ENCODE assay signal across 8 mouse cellular contexts in the genomic region with DNA sequence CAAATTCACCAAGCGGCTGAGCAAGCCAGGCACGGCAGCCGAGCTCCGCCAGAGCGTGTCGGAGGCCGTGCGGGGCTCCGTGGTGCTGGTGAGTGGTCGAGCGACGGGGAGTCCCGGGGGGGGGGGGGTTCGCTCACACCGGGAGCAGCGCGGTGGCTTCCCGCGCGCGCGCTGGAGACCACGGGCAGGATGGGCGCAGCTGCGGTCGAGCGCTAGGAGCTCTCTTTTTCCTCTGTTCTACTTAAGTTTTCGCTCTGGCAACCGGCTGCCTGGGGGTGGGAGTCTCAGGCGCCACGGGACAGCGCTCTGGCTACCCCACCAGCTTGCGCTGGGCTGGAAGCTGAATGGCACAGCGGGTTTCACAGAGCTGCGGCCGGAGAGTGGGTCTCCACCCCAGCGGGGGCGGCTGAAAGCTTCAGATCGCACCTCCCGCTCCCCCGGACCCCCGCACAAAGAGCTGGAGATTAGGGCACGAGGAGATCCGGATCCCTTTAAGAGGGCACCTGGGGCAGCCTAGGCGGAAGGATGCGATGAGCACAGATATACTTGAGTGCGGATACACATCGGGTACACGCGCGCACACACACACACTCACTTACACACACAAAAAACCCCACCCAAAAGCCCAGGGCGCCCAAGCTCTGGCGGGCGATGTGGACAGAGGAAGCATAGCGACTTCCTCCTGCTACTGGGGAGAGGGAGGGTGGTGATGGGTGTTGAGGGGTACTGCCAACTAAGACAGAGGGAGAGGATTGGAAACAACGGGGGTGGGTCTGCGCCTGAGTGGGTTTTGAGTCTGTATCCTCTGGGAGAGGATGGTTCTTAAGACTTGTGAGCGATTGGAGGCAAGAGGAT. TPM values are rescaled to one million over a fixed set of nuclear protein-coding genes. Genes with fewer than 3 reads are reported as not detected.
DNase-seq lines count a peak whose midpoint lies in the region; ATAC-seq and TF ChIP-seq lines count a peak whose summit lies in the region.

No protein-coding gene starts in this region.

- no peaks in the 10 kb centered on the region for H3K36me3 ChIP-seq in forebrain, embryonic 14.5 days (ENCODE audit: control insufficient read depth, insufficient read depth, low read length)
- no peaks in the 10 kb centered on the region for H3K36me3 ChIP-seq in hindbrain, embryonic 15.5 days
- no peaks in the 10 kb centered on the region for H3K36me3 ChIP-seq in limb, embryonic 14.5 days (ENCODE audit: control insufficient read depth, insufficient read depth, low read length)
- no peaks in the 10 kb centered on the region for H3K36me3 ChIP-seq in midbrain, embryonic 13.5 days

- peak overlapping the region; percentile 74 for H3K9ac ChIP-seq in forebrain, embryonic 14.5 days (ENCODE audit: low read length)
- peak overlapping the region; percentile 55 for H3K9ac ChIP-seq in hindbrain, embryonic 15.5 days
- H3K9ac ChIP-seq in limb, embryonic 14.5 days (ENCODE audit: low read depth, low read length, severe bottlenecking): peak overlapping the region; percentile 68
- peak overlapping the region; percentile 69 for H3K9ac ChIP-seq in midbrain, embryonic 13.5 days (replicated peaks)

- peak overlapping the region; percentile 52 for H3K4me2 ChIP-seq in forebrain, embryonic 14.5 days (ENCODE audit: low read length)
- H3K4me2 ChIP-seq in hindbrain, embryonic 15.5 days: peak overlapping the region; percentile 63
- H3K4me2 ChIP-seq in limb, embryonic 14.5 days (replicated peaks; ENCODE audit: low read depth, low read length, severe bottlenecking): peak overlapping the region; percentile 59
- H3K4me2 ChIP-seq in midbrain, embryonic 13.5 days (replicated peaks): peak overlapping the region; percentile 60

- H3K27ac ChIP-seq in brown adipose tissue, adult 24 weeks (replicated peaks; ENCODE audit: low read depth, low read length): peak overlapping the region; percentile 11
- H3K27ac ChIP-seq in forebrain, embryonic 14.5 days (ENCODE audit: low read depth, low read length): peak overlapping the region; percentile 78
- H3K27ac ChIP-seq in hindbrain, embryonic 15.5 days (replicated peaks): peak overlapping the region; percentile 81
- H3K27ac ChIP-seq in limb, embryonic 14.5 days (replicated peaks; ENCODE audit: low read depth, low read length): no peak overlapping the region; the same call in 1 of the 2 replicates
- peak overlapping the region; percentile 84 for H3K27ac ChIP-seq in midbrain, embryonic 13.5 days

- 31% methylated on average over 46 of the region's 58 CpGs for WGBS in forebrain, embryonic 14.5 days
- 12% methylated on average over 43 of the region's 58 CpGs for WGBS in hindbrain, embryonic 15.5 days
- WGBS in limb, embryonic 14.5 days: 12% methylated on average over 27 of the region's 58 CpGs
- 24% methylated on average over 52 of the region's 58 CpGs for WGBS in midbrain, embryonic 13.5 days

- H3K4me1 ChIP-seq in brown adipose tissue, adult 24 weeks (ENCODE audit: control insufficient read depth, insufficient read depth, insufficient read length, low read length): no peaks in the 10 kb centered on the region
- no peaks in the 10 kb centered on the region for H3K4me1 ChIP-seq in forebrain, embryonic 14.5 days (ENCODE audit: control insufficient read depth, insufficient read depth, low read length)
- H3K4me1 ChIP-seq in hindbrain, embryonic 15.5 days (replicated peaks): peaks cover 4% of the 10 kb centered on the region; the same call in 1 of the 2 replicates
- H3K4me1 ChIP-seq in limb, embryonic 14.5 days (ENCODE audit: control insufficient read depth, insufficient read depth, low read length): no peaks in the 10 kb centered on the region
- peaks cover 13% of the 10 kb centered on the region; the same call in 1 of the 2 replicates for H3K4me1 ChIP-seq in midbrain, embryonic 13.5 days (replicated peaks)

- peak; percentile 49 for ATAC-seq in forebrain, embryonic 14.5 days
- peak; percentile 78 for ATAC-seq in hindbrain, embryonic 15.5 days (ENCODE audit: low FRiP score, low read depth)
- peak; percentile 54 for ATAC-seq in limb, embryonic 14.5 days (ENCODE audit: low FRiP score, low read depth)
- peak; percentile 70 for ATAC-seq in midbrain, embryonic 13.5 days

- TF ChIP-seq POLR2A in limb, embryonic 14.5 days (IDR thresholded peaks at IDR 0.05; ENCODE audit: borderline replicate concordance, extremely low read depth, insufficient read depth, insufficient read length): no peak

- H3K27me3 ChIP-seq in forebrain, embryonic 14.5 days (replicated peaks; ENCODE audit: control insufficient read depth, insufficient read depth, low read length): no peaks in the 10 kb centered on the region
- H3K27me3 ChIP-seq in hindbrain, embryonic 15.5 days: no peaks in the 10 kb centered on the region
- H3K27me3 ChIP-seq in limb, embryonic 14.5 days (ENCODE audit: control insufficient read depth, insufficient read depth, low read length): no peaks in the 10 kb centered on the region
- no peaks in the 10 kb centered on the region for H3K27me3 ChIP-seq in midbrain, embryonic 13.5 days

- DNase-seq in gastrocnemius, postnatal 10 days: peak; percentile 13
- DNase-seq in gastrocnemius, adult 8-10 months (ENCODE audit: low spot score in 2 of 2): no peak
- peak; percentile 40 for DNase-seq in forebrain, embryonic 14.5 days (ENCODE audit: low spot score)
- DNase-seq in limb, embryonic 14.5 days (ENCODE audit: low spot score): no peak
- DNase-seq in spleen, postnatal 14 days (ENCODE audit: low spot score in 2 of 2): peak; percentile 10 to 31

- H3K9me3 ChIP-seq in forebrain, embryonic 14.5 days (replicated peaks; ENCODE audit: control insufficient read depth, low read length): no peaks in the 10 kb centered on the region
- no peaks in the 10 kb centered on the region for H3K9me3 ChIP-seq in hindbrain, embryonic 15.5 days
- no peaks in the 10 kb centered on the region for H3K9me3 ChIP-seq in limb, embryonic 14.5 days (ENCODE audit: control insufficient read depth, low read length)
- no peaks in the 10 kb centered on the region for H3K9me3 ChIP-seq in midbrain, embryonic 13.5 days

- peak overlapping the region; percentile 65 for H3K4me3 ChIP-seq in brown adipose tissue, adult 24 weeks (ENCODE audit: insufficient read depth, low read depth, low read length)
- H3K4me3 ChIP-seq in forebrain, embryonic 14.5 days (ENCODE audit: low read depth, low read length): peak overlapping the region; percentile 54
- peak overlapping the region; percentile 63 for H3K4me3 ChIP-seq in hindbrain, embryonic 15.5 days
- peak overlapping the region; percentile 54 for H3K4me3 ChIP-seq in limb, embryonic 14.5 days (replicated peaks; ENCODE audit: low read length)
- peak overlapping the region; percentile 59 for H3K4me3 ChIP-seq in midbrain, embryonic 13.5 days (replicated peaks)

RNA-seq across cellular contexts. Expression of a gene that starts 0.5 kb away (rescaled TPM):
- total RNA-seq in gastrocnemius, postnatal 10 days (2021): 10 to 100 TPM in 1 of 2 experiments, 1 to 10 TPM in 1; 10.0 to 12.9 TPM
- total RNA-seq in gastrocnemius, adult 8-10 months (2022): 1 to 10 TPM; 1.5 to 3.2 (median 2.3) TPM
- polyA plus RNA-seq in brown adipose tissue, adult 24 weeks (2012; ENCODE audit: insufficient read depth, insufficient read length, missing spikeins): 2.6 and 3.9 TPM in 2 replicates
- 19.0 and 20.2 TPM in 2 replicates for polyA plus RNA-seq in forebrain, embryonic 14.5 days (2014; fragmentation: Nextera tagmentation; extraction: Ambion mirVana)
- 11.2 and 12.4 TPM in 2 replicates for polyA plus RNA-seq in hindbrain, embryonic 15.5 days (2015; fragmentation: Nextera tagmentation; extraction: Ambion mirVana)
- polyA plus RNA-seq in limb, embryonic 14.5 days (2012; rRNA removed): 13.5 and 17.9 TPM in 2 replicates
- 24.4 and 24.5 TPM in 2 replicates for polyA plus RNA-seq in limb, embryonic 14.5 days (2014; fragmentation: Nextera tagmentation; extraction: Ambion mirVana)
- 16.1 and 16.7 TPM in 2 replicates for polyA plus RNA-seq in midbrain, embryonic 13.5 days (2015; fragmentation: Nextera tagmentation; extraction: Ambion mirVana)

Comparison
In these comparisons a context has a peak if more than half of its experiments do, and no peak if none do; other contexts are left out.
1. DNase-seq: peak in gastrocnemius, postnatal 10 days (single experiment), forebrain, embryonic 14.5 days (single experiment) and spleen, postnatal 14 days (2 of 2); none in gastrocnemius, adult 8-10 months (0 of 2) and limb, embryonic 14.5 days (single experiment).
2. Peak in every context shown above with its lines, with median percentiles within 50 percentile points of each other: H3K4me3 ChIP-seq, ATAC-seq, H3K4me2 ChIP-seq and H3K9ac ChIP-seq.